Mouse (Mus musculus): Measurements from ENCODE around the gene Fbxw8. TPM values are rescaled to one million over a fixed set of nuclear protein-coding genes. Genes with fewer than 3 reads are reported as not detected.

Gene Fbxw8
- polyA plus RNA-seq, 1 experiment from 2014 or later = 28.9 TPM

GRCm38 (mm10) chr5:118147264-118147663 is 8.0 kb downstream of the Fbxw8 start:
- WGBS = 82% methylated on average over 10 of the region's 10 CpGs
- Histone ChIP-seq H3K4me3 (no peak overlapping the region), H3K36me3 (peaks cover 40% of the 10 kb centered on the region), H3K27ac (no peak overlapping the region), H3K27me3 (no peaks in the 10 kb centered on the region), H3K4me2 (no peak overlapping the region), H3K9me3 (no peaks in the 10 kb centered on the region), H3K9ac (0 out of 2 replicates have a peak overlapping the region, but pooled peaks have one; percentile 16), H3K4me1 (peaks cover 13% of the 10 kb centered on the region; the same call in 1 of the 2 replicates)
- no peak for ATAC-seq (ENCODE audit: insufficient number of reproducible peaks, insufficient read depth, low FRiP score, low TSS enrichment, low read depth)

GRCm38 (mm10) chr5:118145999-118146679 is 9.1 kb downstream of the Fbxw8 start:
- no peak overlapping the region for H3K4me3 ChIP-seq
- H3K27ac ChIP-seq = no peak overlapping the region
- WGBS = 70% methylated on average over 15 of the region's 15 CpGs
- H3K4me1 ChIP-seq = peaks cover 13% of the 10 kb centered on the region; the same call in 1 of the 2 replicates
- no peaks in the 10 kb centered on the region for H3K27me3 ChIP-seq
- no peaks in the 10 kb centered on the region for H3K9me3 ChIP-seq
- H3K4me2 ChIP-seq = no peak overlapping the region
- ATAC-seq (ENCODE audit: insufficient number of reproducible peaks, insufficient read depth, low FRiP score, low TSS enrichment, low read depth) = no peak
- peaks cover 42% of the 10 kb centered on the region for H3K36me3 ChIP-seq
- H3K9ac ChIP-seq = 0 out of 2 replicates have a peak overlapping the region, but pooled peaks have one; percentile 8

GRCm38 (mm10) chr5:118145458-118145857 is 9.8 kb downstream of the Fbxw8 start:
- Histone ChIP-seq H3K9me3 (no peaks in the 10 kb centered on the region), H3K36me3 (peaks cover 45% of the 10 kb centered on the region), H3K27ac (no peak overlapping the region), H3K4me3 (no peak overlapping the region), H3K9ac (no peak overlapping the region), H3K27me3 (no peaks in the 10 kb centered on the region), H3K4me1 (peaks cover 13% of the 10 kb centered on the region; the same call in 1 of the 2 replicates), H3K4me2 (no peak overlapping the region)
- ATAC-seq (ENCODE audit: insufficient number of reproducible peaks, insufficient read depth, low FRiP score, low TSS enrichment, low read depth) = no peak
- WGBS = 92% methylated on average over 3 of the region's 3 CpGs

- H3K36me3 ChIP-seq = peaks cover 49% of the 10 kb centered on the region
- no peak for ATAC-seq (ENCODE audit: insufficient number of reproducible peaks, insufficient read depth, low FRiP score, low TSS enrichment, low read depth)
These were observed 10.5 kb downstream of the Fbxw8 start for GRCm38 (mm10) chr5:118144770-118145169.

GRCm38 (mm10) chr5:118144327-118144726 is 10.9 kb downstream of the Fbxw8 start:
- 88% methylated on average over 4 of the region's 4 CpGs for WGBS
- peaks cover 53% of the 10 kb centered on the region for H3K36me3 ChIP-seq

More at GRCm38 (mm10) chr5:118144770-118145169, 10.5 kb downstream of the Fbxw8 start:
- Histone ChIP-seq H3K27ac (no peak overlapping the region), H3K27me3 (no peaks in the 10 kb centered on the region), H3K9me3 (no peaks in the 10 kb centered on the region), H3K4me1 (peaks cover 13% of the 10 kb centered on the region; the same call in 1 of the 2 replicates), H3K9ac (no peak overlapping the region), H3K4me3 (no peak overlapping the region), H3K4me2 (no peak overlapping the region)
- 86% methylated on average over 6 of the region's 6 CpGs for WGBS

GRCm38 (mm10) chr5:118143211-118144026 is 11.8 kb downstream of the Fbxw8 start:
- no peak overlapping the region for H3K27ac ChIP-seq
- H3K9me3 ChIP-seq = no peaks in the 10 kb centered on the region
- no peak for ATAC-seq (ENCODE audit: insufficient number of reproducible peaks, insufficient read depth, low FRiP score, low TSS enrichment, low read depth)
- no peak overlapping the region for H3K4me2 ChIP-seq
- 75% methylated on average over 12 of the region's 12 CpGs for WGBS
- H3K4me1 ChIP-seq = peaks cover 13% of the 10 kb centered on the region; the same call in 1 of the 2 replicates
- no peaks in the 10 kb centered on the region for H3K27me3 ChIP-seq
- H3K4me3 ChIP-seq = no peak overlapping the region
- H3K9ac ChIP-seq = no peak overlapping the region
- H3K36me3 ChIP-seq = peaks cover 62% of the 10 kb centered on the region

More at GRCm38 (mm10) chr5:118144327-118144726, 10.9 kb downstream of the Fbxw8 start:
- H3K4me2 ChIP-seq = no peak overlapping the region
- H3K27me3 ChIP-seq = no peaks in the 10 kb centered on the region
- no peaks in the 10 kb centered on the region for H3K9me3 ChIP-seq
- H3K9ac ChIP-seq = no peak overlapping the region
- no peak overlapping the region for H3K4me3 ChIP-seq
- ATAC-seq (ENCODE audit: insufficient number of reproducible peaks, insufficient read depth, low FRiP score, low TSS enrichment, low read depth) = no peak
- peaks cover 13% of the 10 kb centered on the region; the same call in 1 of the 2 replicates for H3K4me1 ChIP-seq
- no peak overlapping the region for H3K27ac ChIP-seq

GRCm38 (mm10) chr5:118142471-118142870 is 12.8 kb downstream of the Fbxw8 start:
- WGBS = 91% methylated on average over 8 of the region's 8 CpGs
- no peaks in the 10 kb centered on the region for H3K27me3 ChIP-seq
- no peak overlapping the region for H3K4me2 ChIP-seq
- H3K9me3 ChIP-seq = no peaks in the 10 kb centered on the region
- H3K27ac ChIP-seq = no peak overlapping the region
- peaks cover 13% of the 10 kb centered on the region; the same call in 1 of the 2 replicates for H3K4me1 ChIP-seq
- no peak for ATAC-seq (ENCODE audit: insufficient number of reproducible peaks, insufficient read depth, low FRiP score, low TSS enrichment, low read depth)
- H3K4me3 ChIP-seq = no peak overlapping the region
- H3K9ac ChIP-seq = no peak overlapping the region
- H3K36me3 ChIP-seq = peaks cover 65% of the 10 kb centered on the region

GRCm38 (mm10) chr5:118139630-118140029 is 15.6 kb downstream of the Fbxw8 start:
- Histone ChIP-seq H3K4me2 (no peak overlapping the region), H3K27me3 (no peaks in the 10 kb centered on the region), H3K9ac (no peak overlapping the region), H3K4me3 (no peak overlapping the region), H3K27ac (no peak overlapping the region), H3K36me3 (peaks cover 73% of the 10 kb centered on the region), H3K4me1 (no peaks in the 10 kb centered on the region), H3K9me3 (no peaks in the 10 kb centered on the region)
- no peak for ATAC-seq (ENCODE audit: insufficient number of reproducible peaks, insufficient read depth, low FRiP score, low TSS enrichment, low read depth)
- 95% methylated on average over 8 of the region's 8 CpGs for WGBS

- Histone ChIP-seq H3K9me3 (no peaks in the 10 kb centered on the region), H3K9ac (no peak overlapping the region), H3K4me2 (no peak overlapping the region), H3K27ac (no peak overlapping the region), H3K27me3 (no peaks in the 10 kb centered on the region), H3K36me3 (peaks cover 69% of the 10 kb centered on the region), H3K4me3 (no peak overlapping the region), H3K4me1 (no peaks in the 10 kb centered on the region)
- no peak for ATAC-seq (ENCODE audit: insufficient number of reproducible peaks, insufficient read depth, low FRiP score, low TSS enrichment, low read depth)
- 82% methylated on average over 5 of the region's 5 CpGs for WGBS
These were observed 18.9 kb downstream of the Fbxw8 start for GRCm38 (mm10) chr5:118136391-118136790.

GRCm38 (mm10) chr5:118128651-118129050 is 26.6 kb downstream of the Fbxw8 start:
- no peaks in the 10 kb centered on the region for H3K9me3 ChIP-seq
- no peaks in the 10 kb centered on the region for H3K27me3 ChIP-seq
- H3K4me2 ChIP-seq = no peak overlapping the region
- H3K36me3 ChIP-seq = peaks cover 53% of the 10 kb centered on the region
- no peak overlapping the region for H3K4me3 ChIP-seq
- no peak overlapping the region for H3K9ac ChIP-seq
- no peak for ATAC-seq (ENCODE audit: insufficient number of reproducible peaks, insufficient read depth, low FRiP score, low TSS enrichment, low read depth)
- WGBS = 74% methylated on average over 9 of the region's 9 CpGs
- H3K27ac ChIP-seq = no peak overlapping the region
- peaks cover 2% of the 10 kb centered on the region for H3K4me1 ChIP-seq

- Histone ChIP-seq H3K4me3 (no peak overlapping the region), H3K27me3 (no peaks in the 10 kb centered on the region), H3K27ac (no peak overlapping the region), H3K9me3 (no peaks in the 10 kb centered on the region), H3K4me1 (peaks cover 6% of the 10 kb centered on the region), H3K9ac (0 out of 2 replicates have a peak overlapping the region, but pooled peaks have one; percentile 16), H3K4me2 (no peak overlapping the region), H3K36me3 (peaks cover 52% of the 10 kb centered on the region)
- ATAC-seq (ENCODE audit: insufficient number of reproducible peaks, insufficient read depth, low FRiP score, low TSS enrichment, low read depth) = no peak
- 74% methylated on average over 6 of the region's 6 CpGs for WGBS
These were observed 27.1 kb downstream of the Fbxw8 start for GRCm38 (mm10) chr5:118128208-118128607.
